In the genomic region with DNA sequence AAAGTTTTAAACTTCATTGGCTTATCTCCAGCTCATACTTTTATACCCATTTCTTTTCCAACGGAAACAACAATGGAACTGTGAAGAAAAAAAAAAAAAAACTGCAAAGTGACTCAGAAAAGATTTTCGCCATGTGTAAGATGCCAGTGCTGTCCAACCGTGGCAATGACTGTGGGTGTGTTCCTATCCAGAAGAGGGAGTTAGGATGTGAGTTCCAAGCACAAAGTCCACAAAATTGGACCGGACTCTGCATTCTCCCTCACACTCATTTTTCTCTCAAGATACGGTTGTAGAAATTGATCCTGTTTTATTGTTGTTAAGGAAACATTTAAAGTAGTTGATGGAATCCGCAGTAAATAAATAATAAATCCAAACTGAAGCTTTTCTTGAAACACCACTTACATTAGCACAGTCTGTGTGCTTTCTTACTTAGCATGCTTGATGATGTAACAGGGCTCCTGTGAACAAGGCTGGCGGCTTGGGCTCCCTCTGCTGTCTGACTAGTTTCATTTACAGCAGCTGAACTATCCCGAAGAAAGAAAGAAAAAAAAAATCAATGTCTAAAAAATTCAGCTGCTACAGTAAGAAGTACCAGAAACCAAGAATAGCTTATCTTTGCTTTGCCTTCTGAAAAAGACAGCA, we compare ENCODE assay signal across 9 mouse cellular contexts. TPM values are rescaled to one million over a fixed set of nuclear protein-coding genes. Genes with fewer than 3 reads are reported as not detected.
DNase-seq lines count a peak whose midpoint lies in the region; ATAC-seq and TF ChIP-seq lines count a peak whose summit lies in the region.
"Had no signal": no experiment of that assay in that cellular context is flagged by ENCODE, and none has a peak within 500 bp of the region (broad histone marks: within the 10 kb centered on the region; RNA-seq: fewer than 3 reads in every experiment).

No protein-coding gene starts in this region.

- H3K4me2 ChIP-seq in neural tube, embryonic 14.5 days (ENCODE audit: low read depth, low read length), result no peak overlapping the region
- H3K4me2 ChIP-seq: limb, embryonic 12.5 days had no signal

- TF ChIP-seq POLR2A in cerebellum, adult 2 months (IDR thresholded peaks at IDR 0.05; ENCODE audit: borderline replicate concordance, insufficient read depth, low read length), result no peak

- no peaks in the 10 kb centered on the region for H3K79me3 ChIP-seq in C2C12 (ENCODE audit: low read depth)

- H3K4me3 ChIP-seq in cerebellum, adult 2 months (replicated peaks; ENCODE audit: insufficient read depth, low read depth, low read length), result no peak overlapping the region
- no peak overlapping the region for H3K4me3 ChIP-seq in C2C12 (ENCODE audit: insufficient read depth, poor library complexity, severe bottlenecking)
- H3K4me3 ChIP-seq in neural tube, embryonic 14.5 days (ENCODE audit: low read depth, low read length), result no peak overlapping the region
- H3K4me3 ChIP-seq: limb, embryonic 12.5 days had no signal

- H3K9me3 ChIP-seq in neural tube, embryonic 14.5 days (ENCODE audit: control insufficient read depth, low read length), result no peaks in the 10 kb centered on the region
- H3K9me3 ChIP-seq: limb, embryonic 12.5 days had no signal

- WGBS in cerebellum, adult 2 months, result 44% methylated on average over 8 of the region's 8 CpGs
- WGBS in neural tube, embryonic 14.5 days, result 52% methylated on average over 8 of the region's 8 CpGs

- H3K9ac ChIP-seq in neural tube, embryonic 14.5 days (replicated peaks; ENCODE audit: low read depth, low read length), result no peak overlapping the region
- H3K9ac ChIP-seq: limb, embryonic 12.5 days had no signal

- H3K79me2 ChIP-seq in C2C12 (ENCODE audit: control insufficient read depth, insufficient read depth), result no peaks in the 10 kb centered on the region

- no peaks in the 10 kb centered on the region for H3K36me3 ChIP-seq in C2C12 (ENCODE audit: control insufficient read depth, insufficient read depth)
- H3K36me3 ChIP-seq in neural tube, embryonic 14.5 days (ENCODE audit: control insufficient read depth, insufficient read depth, low read length), result no peaks in the 10 kb centered on the region
- H3K36me3 ChIP-seq: limb, embryonic 12.5 days had no signal

- TF ChIP-seq CTCF in cerebellum, adult 2 months (IDR thresholded peaks at IDR 0.05; ENCODE audit: borderline replicate concordance, insufficient read depth, low read depth, low read length), result peak; percentile 52; the same call in 1 of the 2 replicates
- TF ChIP-seq CTCF in C2C12 (IDR thresholded peaks at IDR 0.05; ENCODE audit: control insufficient read depth, insufficient read depth, insufficient read length), result no peak

- no peak overlapping the region for H3ac ChIP-seq in C2C12 (ENCODE audit: control insufficient read depth, insufficient read length, low read depth)

- H3K4me1 ChIP-seq in cerebellum, adult 2 months (ENCODE audit: control insufficient read depth, insufficient read depth, low read length), result no peaks in the 10 kb centered on the region
- H3K4me1 ChIP-seq in neural tube, embryonic 14.5 days (ENCODE audit: control insufficient read depth, insufficient read depth, low read length), result no peaks in the 10 kb centered on the region
- H3K4me1 ChIP-seq: limb, embryonic 12.5 days had no signal

- peak; percentile 18 to 55 for DNase-seq in cerebellum, adult 2 months
- no peak for DNase-seq in cerebellum, adult 11 months
- peak; percentile 9 for DNase-seq in embryo, embryonic 11.5 days (ENCODE audit: low read depth, low spot score)
- peak; percentile 2 for DNase-seq in hindlimb bud, embryonic 11.5 days (ENCODE audit: extremely low spot score, low read depth, low spot score)
- DNase-seq in left cerebral cortex, postnatal 10 days (ENCODE audit: extremely low spot score in 1 of 2, low spot score in 2 of 2), result peak; percentile 67 to 73
- DNase-seq in urinary bladder, adult 2 months (ENCODE audit: low spot score), result no peak

- H3K27me3 ChIP-seq in cerebellum, adult 2 months (ENCODE audit: control insufficient read depth, insufficient read depth, low read length), result no peaks in the 10 kb centered on the region
- H3K27me3 ChIP-seq in C2C12 (ENCODE audit: control insufficient read depth, insufficient read depth, insufficient read length), result no peaks in the 10 kb centered on the region
- H3K27me3 ChIP-seq in neural tube, embryonic 14.5 days (ENCODE audit: control insufficient read depth, insufficient read depth, low read length), result no peaks in the 10 kb centered on the region
- H3K27me3 ChIP-seq: limb, embryonic 12.5 days had no signal

- intact Hi-C loops in left cerebral cortex, postnatal 10 days (cut with DNase I), result loop anchor here (5.0 kb wide), 1 partner anchor 1998 kb away; no protein-coding TSS in a partner anchor

- ATAC-seq in neural tube, embryonic 14.5 days (ENCODE audit: low read depth), result peak; percentile 91; the same call in 1 of the 2 replicates

- H3K27ac ChIP-seq in cerebellum, adult 2 months (ENCODE audit: insufficient read depth, low read length), result no peak overlapping the region
- no peak overlapping the region for H3K27ac ChIP-seq in neural tube, embryonic 14.5 days (ENCODE audit: low read depth, low read length)
- H3K27ac ChIP-seq: limb, embryonic 12.5 days had no signal

TF ChIP-seq in C2C12, 6 proteins besides CTCF, POLR2A, EP300 and RAD21:
- peak; percentile 17 for TF ChIP-seq CEBPB (IDR thresholded peaks at IDR 0.05; ENCODE audit: low read depth)
- no peak for TF ChIP-seq USF1 (IDR thresholded peaks at IDR 0.05; ENCODE audit: low read depth)

RNA-seq across cellular contexts. Expression of a gene that starts 25.1 kb away (rescaled TPM):
- 12.9 and 14.0 TPM in 2 replicates for polyA plus RNA-seq in cerebellum, adult 2 months (2012; rRNA removed)
- not detected for polyA plus RNA-seq in C2C12 (2012; fragmentation: generic; extraction: Trizol)
- 100 to 1,000 TPM in 1 of 2 experiments, 10 to 100 TPM in 1; 95.1 to 103 TPM for total RNA-seq in left cerebral cortex, postnatal 10 days (2021)
- polyA plus RNA-seq in neural tube, embryonic 14.5 days (2014; fragmentation: Nextera tagmentation; extraction: Ambion mirVana), result 45.2 and 51.9 TPM in 2 replicates
- polyA plus RNA-seq in urinary bladder, adult 2 months (2012; rRNA removed), result 0.08 and 0.09 TPM in 2 replicates

Comparison
In these comparisons a context has a peak if more than half of its experiments do, and no peak if none do; other contexts are left out.
1. DNase-seq: peak in cerebellum, adult 2 months (2 of 2), embryo, embryonic 11.5 days (single experiment), hindlimb bud, embryonic 11.5 days (single experiment) and left cerebral cortex, postnatal 10 days (2 of 2); none in cerebellum, adult 11 months (single experiment) and urinary bladder, adult 2 months (single experiment).
2. RNA of a gene that starts 25.1 kb away (polyA plus RNA-seq): 45.2 to 51.9 TPM in neural tube, embryonic 14.5 days and 12.9 to 14.0 TPM in cerebellum, adult 2 months; 0.08 to 0.09 TPM in urinary bladder, adult 2 months and not detected in C2C12 (single experiment); every median in the first group is over 10 times any median in the second.